Comparison of ENCODE assay signal across 8 mouse cellular contexts in the genomic region with DNA sequence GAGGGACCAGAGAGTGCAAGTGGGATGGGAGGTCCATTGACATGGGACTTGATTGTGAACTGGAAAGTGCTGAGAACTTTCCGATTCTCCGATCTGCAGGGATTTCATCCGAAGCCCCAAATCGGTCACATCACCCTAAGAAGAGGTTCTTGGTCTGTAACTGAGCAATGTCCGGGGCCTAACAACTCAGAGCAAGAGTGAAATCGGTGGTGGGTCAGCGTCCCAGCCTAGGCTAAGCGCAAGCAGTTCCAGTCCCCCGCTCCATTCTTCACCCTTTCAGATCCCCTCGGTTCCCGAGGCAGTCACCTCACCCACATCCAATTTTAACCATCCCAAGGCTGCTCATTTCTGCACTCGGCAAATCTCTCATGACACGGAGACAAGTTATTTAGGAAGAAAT. TPM values are rescaled to one million over a fixed set of nuclear protein-coding genes. Genes with fewer than 3 reads are reported as not detected.
DNase-seq lines count a peak whose midpoint lies in the region; ATAC-seq and TF ChIP-seq lines count a peak whose summit lies in the region.

No protein-coding gene starts in this region.

- no peaks in the 10 kb centered on the region for H3K9me3 ChIP-seq in neural tube, embryonic 12.5 days

- no peak for TF ChIP-seq CTCF in lung, adult 2 months (IDR thresholded peaks at IDR 0.05; ENCODE audit: insufficient read depth, low read length)
- TF ChIP-seq CTCF in embryonic fibroblast, embryonic 13.5 days (IDR thresholded peaks at IDR 0.05; ENCODE audit: borderline replicate concordance, insufficient read depth, low read length) = no peak

- H3K36me3 ChIP-seq in neural tube, embryonic 12.5 days = no peaks in the 10 kb centered on the region

- peak overlapping the region; percentile 86 for H3K27ac ChIP-seq in embryonic fibroblast, embryonic 13.5 days (ENCODE audit: insufficient read depth, low read length)
- H3K27ac ChIP-seq in neural tube, embryonic 12.5 days = peak overlapping the region; percentile 76

- intact Hi-C loops in left cerebral cortex, postnatal 14 days (cut with DNase I) = loop anchor here (2.0 kb wide), 1 partner anchor 17 kb away; no protein-coding TSS in a partner anchor

- H3K9ac ChIP-seq in neural tube, embryonic 12.5 days = peak overlapping the region; percentile 84

- peak overlapping the region; percentile 99 for H3K4me3 ChIP-seq in lung, adult 2 months (replicated peaks; ENCODE audit: extremely low read depth, low read depth, low read length)
- H3K4me3 ChIP-seq in embryonic fibroblast, embryonic 13.5 days (ENCODE audit: insufficient read depth, low read length) = peak overlapping the region; percentile 84
- peak overlapping the region; percentile 60 for H3K4me3 ChIP-seq in neural tube, embryonic 12.5 days

- no peak for TF ChIP-seq POLR2A in lung, adult 2 months (IDR thresholded peaks at IDR 0.05; ENCODE audit: borderline replicate concordance, extremely low read depth, low read depth, low read length)
- no peak for TF ChIP-seq POLR2A in embryonic fibroblast, embryonic 13.5 days (IDR thresholded peaks at IDR 0.05; ENCODE audit: low read depth, low read length)

- WGBS in lung, adult 2 months = 1% methylated on average over 13 of the region's 13 CpGs
- 1% methylated on average over 13 of the region's 13 CpGs for WGBS in neural tube, embryonic 12.5 days

- H3K4me1 ChIP-seq in lung, adult 2 months (ENCODE audit: control insufficient read depth, insufficient read depth, low read length) = peaks cover 17% of the 10 kb centered on the region
- peaks cover 9% of the 10 kb centered on the region; the same call in 1 of the 2 replicates for H3K4me1 ChIP-seq in embryonic fibroblast, embryonic 13.5 days (ENCODE audit: control insufficient read depth, insufficient read depth, low read length)
- peaks cover 26% of the 10 kb centered on the region for H3K4me1 ChIP-seq in neural tube, embryonic 12.5 days

- peak overlapping the region; percentile 92 for H3K4me2 ChIP-seq in neural tube, embryonic 12.5 days (replicated peaks)

- ATAC-seq in neural tube, embryonic 12.5 days (ENCODE audit: low FRiP score, low read depth) = no peak

- H3K27me3 ChIP-seq in neural tube, embryonic 12.5 days (replicated peaks) = no peaks in the 10 kb centered on the region

- no peak for DNase-seq in lung, adult 2 months
- DNase-seq in lung, adult 18-20 months = no peak
- peak; percentile 33 for DNase-seq in kidney, postnatal 14 days
- no peak for DNase-seq in cerebellum, postnatal 36 days
- DNase-seq in cerebellum, adult 9-11 months = no peak
- no peak for DNase-seq in left cerebral cortex, postnatal 14 days (ENCODE audit: low spot score in 2 of 2)

RNA-seq across cellular contexts. Expression of a gene that starts 0.5 kb away (rescaled TPM):
- 69.8 and 75.7 TPM in 2 replicates for polyA plus RNA-seq in lung, adult 2 months (2012; rRNA removed)
- polyA plus RNA-seq in embryonic fibroblast, embryonic 13.5 days (2011; ENCODE audit: insufficient read length, low read depth, missing spikeins) = 14.0 and 17.6 TPM in 2 replicates
- polyA plus RNA-seq in neural tube, embryonic 12.5 days (2016; fragmentation: Nextera tagmentation; extraction: Ambion mirVana) = 36.1 and 39.8 TPM in 2 replicates
- 10 to 100 TPM; 14.2 to 16.9 TPM for total RNA-seq in left cerebral cortex, postnatal 14 days (2021)

RNA-seq across cellular contexts. Expression of a gene that starts 10.6 kb away (rescaled TPM):
- polyA plus RNA-seq in lung, adult 2 months (2012; rRNA removed) = 21.0 and 22.8 TPM in 2 replicates
- 9.7 and 11.2 TPM in 2 replicates for polyA plus RNA-seq in embryonic fibroblast, embryonic 13.5 days (2011; ENCODE audit: insufficient read length, low read depth, missing spikeins)
- polyA plus RNA-seq in neural tube, embryonic 12.5 days (2016; fragmentation: Nextera tagmentation; extraction: Ambion mirVana) = 17.9 and 18.9 TPM in 2 replicates
- 10 to 100 TPM; 26.1 to 29.2 TPM for total RNA-seq in left cerebral cortex, postnatal 14 days (2021)

RNA-seq across cellular contexts. Expression of a gene that starts 18.2 kb away (rescaled TPM):
- polyA plus RNA-seq in lung, adult 2 months (2012; rRNA removed) = 120 and 129 TPM in 2 replicates
- polyA plus RNA-seq in embryonic fibroblast, embryonic 13.5 days (2011; ENCODE audit: insufficient read length, low read depth, missing spikeins) = 51.1 and 58.3 TPM in 2 replicates
- 149 and 174 TPM in 2 replicates for polyA plus RNA-seq in neural tube, embryonic 12.5 days (2016; fragmentation: Nextera tagmentation; extraction: Ambion mirVana)
- total RNA-seq in left cerebral cortex, postnatal 14 days (2021) = 1,000 to 10,000 TPM; 1,220 to 1,271 TPM

RNA-seq across cellular contexts. Expression of a gene that starts 24.6 kb away (rescaled TPM):
- 3.2 and 6.8 TPM in 2 replicates for polyA plus RNA-seq in lung, adult 2 months (2012; rRNA removed)
- 31.5 and 44.0 TPM in 2 replicates for polyA plus RNA-seq in embryonic fibroblast, embryonic 13.5 days (2011; ENCODE audit: insufficient read length, low read depth, missing spikeins)
- 95.5 and 98.4 TPM in 2 replicates for polyA plus RNA-seq in neural tube, embryonic 12.5 days (2016; fragmentation: Nextera tagmentation; extraction: Ambion mirVana)
- total RNA-seq in left cerebral cortex, postnatal 14 days (2021) = 1 to 10 TPM in 1 of 2 experiments, under 1 TPM in 1; 0.86 to 1.2 TPM

RNA-seq across cellular contexts. Expression of a gene that starts 24.9 kb away (rescaled TPM):
- 36.8 and 78.5 TPM in 2 replicates for polyA plus RNA-seq in lung, adult 2 months (2012; rRNA removed)
- polyA plus RNA-seq in embryonic fibroblast, embryonic 13.5 days (2011; ENCODE audit: insufficient read length, low read depth, missing spikeins) = 23.1 and 30.9 TPM in 2 replicates
- 7.4 and 9.0 TPM in 2 replicates for polyA plus RNA-seq in neural tube, embryonic 12.5 days (2016; fragmentation: Nextera tagmentation; extraction: Ambion mirVana)
- total RNA-seq in left cerebral cortex, postnatal 14 days (2021) = 100 to 1,000 TPM in 1 of 2 experiments, 10 to 100 TPM in 1; 90.4 to 112 TPM
